ENCODE assay signal across 8 mouse cellular contexts in the genomic region with DNA sequence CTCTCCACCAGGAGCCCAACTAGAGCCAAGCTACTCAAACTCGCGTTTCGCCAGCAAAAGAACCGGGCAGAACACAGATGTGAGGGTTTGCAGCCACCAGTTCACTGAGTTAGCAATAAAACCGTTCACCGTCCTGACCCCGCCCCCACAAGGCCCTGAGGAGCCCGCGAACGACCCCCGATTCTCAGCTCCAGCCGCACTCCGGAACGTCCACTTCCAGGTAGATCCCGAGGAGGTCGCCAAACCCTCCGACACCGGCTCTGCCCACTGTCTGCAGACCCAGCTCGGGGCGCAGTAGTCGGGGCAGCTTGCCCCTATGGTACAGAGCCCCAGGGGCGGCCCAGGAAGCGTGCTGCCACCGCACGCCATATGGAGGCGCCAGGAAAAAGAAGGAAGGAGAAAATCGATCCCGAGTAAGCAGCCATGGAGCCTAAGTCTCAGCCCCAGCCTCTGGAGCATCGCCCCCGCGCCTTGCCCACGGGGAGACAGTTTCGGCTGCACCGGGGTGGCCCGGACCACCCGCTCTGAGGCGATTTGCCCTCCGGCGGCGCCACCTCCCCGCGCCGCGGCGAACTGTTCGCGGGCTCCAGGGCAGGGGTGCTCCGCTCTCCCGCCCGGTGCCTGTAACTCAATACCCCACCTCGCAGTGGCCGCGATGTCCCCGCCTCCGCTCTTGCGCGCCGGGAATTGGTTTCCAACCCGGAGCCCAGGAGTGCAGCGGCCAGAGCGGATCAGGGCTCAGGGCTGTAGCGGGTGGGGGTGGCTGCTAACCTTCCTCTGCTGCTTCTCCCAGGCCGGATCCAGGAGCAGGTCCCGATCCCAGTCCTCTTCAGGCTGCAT. TPM values are rescaled to one million over a fixed set of nuclear protein-coding genes. Genes with fewer than 3 reads are reported as not detected.
DNase-seq lines count a peak whose midpoint lies in the region; ATAC-seq and TF ChIP-seq lines count a peak whose summit lies in the region.

No protein-coding gene starts in this region.

- H3K27ac ChIP-seq in embryonic facial prominence, embryonic 14.5 days (replicated peaks; ENCODE audit: low read depth, low read length) = peak overlapping the region; percentile 97
- peak overlapping the region; percentile 90 for H3K27ac ChIP-seq in heart, embryonic 12.5 days (ENCODE audit: poor library complexity, severe bottlenecking)
- peak overlapping the region; percentile 98 for H3K27ac ChIP-seq in kidney, embryonic 16.5 days (ENCODE audit: low read length)
- no peak overlapping the region for H3K27ac ChIP-seq in liver, embryonic 14.5 days
- peak overlapping the region; percentile 91 for H3K27ac ChIP-seq in neural tube, embryonic 11.5 days (ENCODE audit: low read depth, low read length)
- H3K27ac ChIP-seq in testis, adult 2 months (ENCODE audit: control insufficient read depth, insufficient read depth, low read depth, low read length) = peak overlapping the region; percentile 72

- peak; percentile 70 for DNase-seq in CD4-positive, CD25-positive, alpha-beta regulatory T cell, adult 2 months (ENCODE audit: low read depth, low spot score)
- peak; percentile 47 to 52 for DNase-seq in adrenal gland, postnatal 4 days (ENCODE audit: low spot score in 2 of 2)
- DNase-seq in embryonic facial prominence, embryonic 14.5 days (ENCODE audit: low spot score) = peak; percentile 89
- DNase-seq in liver, embryonic 14.5 days (ENCODE audit: low read depth in 3 of 3, low spot score in 3 of 3) = no peak
- DNase-seq in neural tube, embryonic 11.5 days (ENCODE audit: low spot score) = peak; percentile 83

- no peaks in the 10 kb centered on the region for H3K36me3 ChIP-seq in embryonic facial prominence, embryonic 14.5 days (ENCODE audit: control insufficient read depth, insufficient read depth, low read length)
- H3K36me3 ChIP-seq in heart, embryonic 12.5 days = no peaks in the 10 kb centered on the region
- no peaks in the 10 kb centered on the region for H3K36me3 ChIP-seq in kidney, embryonic 16.5 days (ENCODE audit: insufficient read depth, low read length)
- H3K36me3 ChIP-seq in liver, embryonic 14.5 days (replicated peaks; ENCODE audit: control insufficient read depth, insufficient read depth, low read depth) = no peaks in the 10 kb centered on the region
- H3K36me3 ChIP-seq in neural tube, embryonic 11.5 days (ENCODE audit: control insufficient read depth, insufficient read depth, low read length) = no peaks in the 10 kb centered on the region
- no peaks in the 10 kb centered on the region for H3K36me3 ChIP-seq in testis, adult 2 months (ENCODE audit: control insufficient read depth, insufficient read depth, low read length)

- no peaks in the 10 kb centered on the region for H3K27me3 ChIP-seq in embryonic facial prominence, embryonic 14.5 days (replicated peaks; ENCODE audit: control insufficient read depth, insufficient read depth, low read length)
- H3K27me3 ChIP-seq in heart, embryonic 12.5 days (replicated peaks) = no peaks in the 10 kb centered on the region
- no peaks in the 10 kb centered on the region for H3K27me3 ChIP-seq in kidney, embryonic 16.5 days (ENCODE audit: insufficient read depth, low read length)
- peaks cover 40% of the 10 kb centered on the region for H3K27me3 ChIP-seq in liver, embryonic 14.5 days (ENCODE audit: control insufficient read depth, insufficient read depth, low read length)
- H3K27me3 ChIP-seq in neural tube, embryonic 11.5 days (ENCODE audit: control insufficient read depth, insufficient read depth, low read length) = no peaks in the 10 kb centered on the region
- peaks cover 3% of the 10 kb centered on the region; the same call in 1 of the 2 replicates for H3K27me3 ChIP-seq in testis, adult 2 months (ENCODE audit: control insufficient read depth, insufficient read depth, low read length)

- H3K4me3 ChIP-seq in embryonic facial prominence, embryonic 14.5 days (ENCODE audit: low read depth, low read length) = peak overlapping the region; percentile 82
- peak overlapping the region; percentile 87 for H3K4me3 ChIP-seq in heart, embryonic 12.5 days
- H3K4me3 ChIP-seq in kidney, embryonic 16.5 days (ENCODE audit: low read length) = peak overlapping the region; percentile 89
- H3K4me3 ChIP-seq in liver, embryonic 14.5 days (ENCODE audit: insufficient read depth in 1 of 2, low read depth in 2 of 2, low read length in 2 of 2) = peak overlapping the region; percentile 54 to 65
- peak overlapping the region; percentile 73 for H3K4me3 ChIP-seq in neural tube, embryonic 11.5 days (ENCODE audit: low read depth, low read length)
- peak overlapping the region; percentile 62 for H3K4me3 ChIP-seq in testis, adult 2 months (ENCODE audit: control insufficient read depth, low read depth, low read length)

- H3K9ac ChIP-seq in embryonic facial prominence, embryonic 14.5 days (ENCODE audit: low read depth, low read length) = peak overlapping the region; percentile 86
- H3K9ac ChIP-seq in heart, embryonic 12.5 days = peak overlapping the region; percentile 92
- peak overlapping the region; percentile 89 for H3K9ac ChIP-seq in kidney, embryonic 16.5 days (replicated peaks; ENCODE audit: low read length)
- H3K9ac ChIP-seq in liver, embryonic 14.5 days (replicated peaks) = peak overlapping the region; percentile 35; the same call in 1 of the 2 replicates
- H3K9ac ChIP-seq in neural tube, embryonic 11.5 days (ENCODE audit: low read length) = peak overlapping the region; percentile 79

- peak overlapping the region; percentile 86 for H3K4me2 ChIP-seq in embryonic facial prominence, embryonic 14.5 days (ENCODE audit: low read depth, low read length)
- peak overlapping the region; percentile 81 for H3K4me2 ChIP-seq in heart, embryonic 12.5 days
- H3K4me2 ChIP-seq in kidney, embryonic 16.5 days (replicated peaks; ENCODE audit: low read depth, low read length) = peak overlapping the region; percentile 88
- H3K4me2 ChIP-seq in liver, embryonic 14.5 days (ENCODE audit: low read depth) = peak overlapping the region; percentile 44
- H3K4me2 ChIP-seq in neural tube, embryonic 11.5 days (ENCODE audit: low read depth) = peak overlapping the region; percentile 95

- TF ChIP-seq EP300 in liver, embryonic 14.5 days (IDR thresholded peaks at IDR 0.05; ENCODE audit: low read depth) = no peak

- WGBS in embryonic facial prominence, embryonic 14.5 days = under 1% methylated on average over 48 of the region's 64 CpGs
- under 1% methylated on average over 64 of the region's 64 CpGs for WGBS in heart, embryonic 12.5 days
- WGBS in kidney, embryonic 16.5 days = under 1% methylated on average over 63 of the region's 64 CpGs
- whole genome bisulfite sequencing in liver, embryonic 14.5 days (ENCODE audit: insufficient replicate concordance) = under 1% methylated on average over 64 of the region's 64 CpGs
- WGBS in neural tube, embryonic 11.5 days = under 1% methylated on average over 64 of the region's 64 CpGs

- no peak for TF ChIP-seq POLR2A in testis, adult 2 months (IDR thresholded peaks at IDR 0.05; ENCODE audit: control insufficient read depth, low read depth, low read length)

- H3K4me1 ChIP-seq in embryonic facial prominence, embryonic 14.5 days (ENCODE audit: control insufficient read depth, insufficient read depth, low read length) = peaks cover 16% of the 10 kb centered on the region; the same call in 1 of the 2 replicates
- H3K4me1 ChIP-seq in heart, embryonic 12.5 days (replicated peaks) = peaks cover 46% of the 10 kb centered on the region
- H3K4me1 ChIP-seq in kidney, embryonic 16.5 days (ENCODE audit: insufficient read depth, low read length) = peaks cover 30% of the 10 kb centered on the region
- H3K4me1 ChIP-seq in liver, embryonic 14.5 days (replicated peaks; ENCODE audit: control insufficient read depth in 2 of 2, insufficient read depth in 2 of 2, low read length in 1 of 2) = no peaks in the 10 kb centered on the region
- 0 out of 2 replicates have a peak, but pooled peaks cover 3% of the 10 kb centered on the region for H3K4me1 ChIP-seq in neural tube, embryonic 11.5 days (ENCODE audit: control insufficient read depth, insufficient read depth, low read length)
- H3K4me1 ChIP-seq in testis, adult 2 months (ENCODE audit: control insufficient read depth, insufficient read depth, low read length) = peaks cover 20% of the 10 kb centered on the region

- ATAC-seq in embryonic facial prominence, embryonic 14.5 days (ENCODE audit: low read depth) = peak; percentile 82
- ATAC-seq in heart, embryonic 12.5 days (ENCODE audit: insufficient number of reproducible peaks, low FRiP score) = peak; percentile 64
- peak; percentile 87 for ATAC-seq in kidney, embryonic 16.5 days (ENCODE audit: low FRiP score, low TSS enrichment)
- ATAC-seq in liver, embryonic 14.5 days (ENCODE audit: insufficient read depth) = peak; percentile 50
- peak; percentile 80 for ATAC-seq in neural tube, embryonic 11.5 days (ENCODE audit: insufficient read depth, low FRiP score, low TSS enrichment)

- peak; percentile 14; the same call in 1 of the 2 replicates for TF ChIP-seq CTCF in liver, embryonic 14.5 days (IDR thresholded peaks at IDR 0.05; ENCODE audit: low read depth)
- no peak for TF ChIP-seq CTCF in testis, adult 2 months (IDR thresholded peaks at IDR 0.05; ENCODE audit: control insufficient read depth, insufficient read depth, insufficient replicate concordance, low read depth, low read length)

- H3K9me3 ChIP-seq in embryonic facial prominence, embryonic 14.5 days (ENCODE audit: control insufficient read depth, low read length) = no peaks in the 10 kb centered on the region
- H3K9me3 ChIP-seq in heart, embryonic 12.5 days (replicated peaks) = no peaks in the 10 kb centered on the region
- H3K9me3 ChIP-seq in kidney, embryonic 16.5 days (ENCODE audit: low read length) = no peaks in the 10 kb centered on the region
- H3K9me3 ChIP-seq in liver, embryonic 14.5 days (ENCODE audit: control insufficient read depth, low read length) = no peaks in the 10 kb centered on the region
- H3K9me3 ChIP-seq in neural tube, embryonic 11.5 days (ENCODE audit: control insufficient read depth, low read length) = no peaks in the 10 kb centered on the region

RNA-seq across cellular contexts. Expression of a gene that starts 0.7 kb away (rescaled TPM):
- total RNA-seq in adrenal gland, postnatal 4 days (2021) = 10 to 100 TPM; 59.3 to 80.6 TPM
- polyA plus RNA-seq in embryonic facial prominence, embryonic 14.5 days (2014; fragmentation: Nextera tagmentation; extraction: Ambion mirVana) = 33.0 and 34.6 TPM in 2 replicates
- polyA plus RNA-seq in heart, embryonic 12.5 days (2016; fragmentation: Nextera tagmentation; extraction: Ambion mirVana) = 63.6 and 65.0 TPM in 2 replicates
- 44.8 and 49.2 TPM in 2 replicates for polyA plus RNA-seq in kidney, embryonic 16.5 days (2015; fragmentation: Nextera tagmentation; extraction: Ambion mirVana)
- 9.8 and 14.0 TPM in 2 replicates for polyA plus RNA-seq in liver, embryonic 14.5 days (2012; rRNA removed)
- polyA plus RNA-seq in liver, embryonic 14.5 days (2014; fragmentation: Nextera tagmentation; extraction: Ambion mirVana) = 5.6 and 6.9 TPM in 2 replicates
- 20.6 and 26.4 TPM in 2 replicates for polyA plus RNA-seq in neural tube, embryonic 11.5 days (2014; fragmentation: Nextera tagmentation; extraction: Ambion mirVana)
- polyA plus RNA-seq in testis, adult 2 months (2012; rRNA removed) = 7.6 and 10.1 TPM in 2 replicates

Comparison
In these comparisons a context has a peak if more than half of its experiments do, and no peak if none do; other contexts are left out.
1. DNase-seq: peak in CD4-positive, CD25-positive, alpha-beta regulatory T cell, adult 2 months (single experiment), adrenal gland, postnatal 4 days (2 of 2), embryonic facial prominence, embryonic 14.5 days (single experiment) and neural tube, embryonic 11.5 days (single experiment); none in liver, embryonic 14.5 days (0 of 3).
2. H3K4me2 ChIP-seq: peak in every context shown above with its lines; median percentile 95 in neural tube, embryonic 11.5 days; 88 in kidney, embryonic 16.5 days; 86 in embryonic facial prominence, embryonic 14.5 days; 81 in heart, embryonic 12.5 days; 44 in liver, embryonic 14.5 days.
3. H3K9ac ChIP-seq: peak in every context shown above with its lines; median percentile 92 in heart, embryonic 12.5 days; 89 in kidney, embryonic 16.5 days; 86 in embryonic facial prominence, embryonic 14.5 days; 79 in neural tube, embryonic 11.5 days; 35 in liver, embryonic 14.5 days.
4. Peak in every context shown above with its lines, with median percentiles within 50 percentile points of each other: ATAC-seq and H3K4me3 ChIP-seq.